Mouse (Mus musculus): Measurements from ENCODE around the gene Pias1.

Pias1 gene

GRCm38 (mm10) chr9:62987824-62988223 lies at the start of gene Pias1:
Gene Pias1, minus strand, starts transcription at chr9:62987924.
- no peak for DNase-seq

GRCm38 (mm10) chr9:63035431-63035830 lies 47.7 kb upstream of the Pias1 start:
- DNase-seq: no peak

- peak; percentile 77 to 79 for DNase-seq
Observed at GRCm38 (mm10) chr9:63031011-63031782, 43.5 kb upstream of the Pias1 start.

GRCm38 (mm10) chr9:63022486-63022885 lies 34.8 kb upstream of the Pias1 start:
- no peak for DNase-seq

- no peak for DNase-seq
Observed at GRCm38 (mm10) chr9:63007371-63007770, 19.6 kb upstream of the Pias1 start.

GRCm38 (mm10) chr9:63006081-63006820 lies 18.5 kb upstream of the Pias1 start:
- no peak for DNase-seq

- no peak for DNase-seq
Observed at GRCm38 (mm10) chr9:62998561-62998960, 10.8 kb upstream of the Pias1 start.

GRCm38 (mm10) chr9:62997626-62998025 lies 9.9 kb upstream of the Pias1 start:
- DNase-seq: no peak

GRCm38 (mm10) chr9:62995186-62995585 lies 7.5 kb upstream of the Pias1 start:
- DNase-seq: peak; percentile 31 to 46

GRCm38 (mm10) chr9:62990134-62990533 lies 2.4 kb upstream of the Pias1 start:
- no peak for DNase-seq

- peak; percentile 98 to 99 for DNase-seq
Observed at GRCm38 (mm10) chr9:62980777-62981202, 6.9 kb downstream of the Pias1 start.

- DNase-seq: peak; percentile 57 to 67
Observed at GRCm38 (mm10) chr9:62980162-62980776, 7.5 kb downstream of the Pias1 start.

- no peak for DNase-seq
Observed at GRCm38 (mm10) chr9:62979461-62980161, 8.1 kb downstream of the Pias1 start.

- no peak for DNase-seq
Observed at GRCm38 (mm10) chr9:62977152-62977551, 10.6 kb downstream of the Pias1 start.

GRCm38 (mm10) chr9:62975830-62976229 lies 11.9 kb downstream of the Pias1 start:
- no peak for DNase-seq

GRCm38 (mm10) chr9:62974439-62974838 lies 13.3 kb downstream of the Pias1 start:
- peak in 1 of 2 experiments; percentile 24 for DNase-seq

GRCm38 (mm10) chr9:62972073-62972745 lies 15.5 kb downstream of the Pias1 start:
- DNase-seq: peak; percentile 36 to 45

- DNase-seq: no peak
Observed at GRCm38 (mm10) chr9:62970345-62970744, 17.4 kb downstream of the Pias1 start.

- DNase-seq: no peak
Observed at GRCm38 (mm10) chr9:62966018-62966417, 21.7 kb downstream of the Pias1 start.

GRCm38 (mm10) chr9:62952713-62953112 lies 35.0 kb downstream of the Pias1 start:
- no peak for DNase-seq

- no peak for DNase-seq
Observed at GRCm38 (mm10) chr9:62945346-62945745, 42.4 kb downstream of the Pias1 start.

- DNase-seq: no peak
Observed at GRCm38 (mm10) chr9:62944063-62944462, 43.7 kb downstream of the Pias1 start.
